ENCODE assay signal across 20 mouse cellular contexts in genomic region chr7:133879761-133880160, GRCm38 (mm10).
A peak's percentile ranks its signal among the peaks of the same experiment; 100 is the strongest.
DNase-seq lines count a peak whose midpoint lies in the region; ATAC-seq and TF ChIP-seq lines count a peak whose summit lies in the region.
"Had no signal": no experiment of that assay in that cellular context is flagged by ENCODE, and none has a peak within 500 bp of the region (broad histone marks: within the 10 kb centered on the region; RNA-seq: fewer than 3 reads in every experiment).

No protein-coding gene starts in this region.

- no peaks in the 10 kb centered on the region for H3K9me3 ChIP-seq in heart, embryonic 10.5 days
- H3K9me3 ChIP-seq in heart, embryonic 15.5 days (replicated peaks), result no peaks in the 10 kb centered on the region

- no peaks in the 10 kb centered on the region for H3K36me3 ChIP-seq in heart, adult 2 months (ENCODE audit: control insufficient read depth, insufficient read depth, low read length)
- 0 out of 2 replicates have a peak, but pooled peaks cover 5% of the 10 kb centered on the region for H3K36me3 ChIP-seq in heart, embryonic 10.5 days
- H3K36me3 ChIP-seq in heart, embryonic 15.5 days, result no peaks in the 10 kb centered on the region
- H3K36me3 ChIP-seq: G1E had no signal

- H3K79me2 ChIP-seq in heart, adult 2 months (replicated peaks; ENCODE audit: control insufficient read depth, insufficient read depth, low read length), result no peaks in the 10 kb centered on the region

- H3K27ac ChIP-seq in heart, adult 2 months, result no peak overlapping the region
- no peak overlapping the region for H3K27ac ChIP-seq in heart, embryonic 10.5 days
- no peak overlapping the region for H3K27ac ChIP-seq in heart, embryonic 15.5 days

- ATAC-seq in heart, embryonic 15.5 days (replicated peaks; ENCODE audit: insufficient number of reproducible peaks, insufficient read depth, low FRiP score, low read depth), result peak; percentile 27; the same call in 1 of the 2 replicates
- ATAC-seq: activated CD4-positive, CD25-positive, alpha-beta regulatory T cell, adult 4 months; CD4-positive, CD25-positive, alpha-beta regulatory T cell, adult 4 months; Patski had no signal

- no peak for TF ChIP-seq POLR2A in heart, adult 2 months (IDR thresholded peaks at IDR 0.05; ENCODE audit: insufficient read depth, low read depth, low read length)

- TF ChIP-seq EP300 in heart, adult 2 months (IDR thresholded peaks at IDR 0.05; ENCODE audit: insufficient read depth, low read depth, low read length), result no peak

- peak; percentile 78 for DNase-seq in heart, adult 11 months
- no peak for DNase-seq in heart, adult 2 months
- DNase-seq in heart, embryonic 10.5 days (ENCODE audit: low spot score), result peak; percentile 63
- no peak for DNase-seq in heart, adult 9 months (ENCODE audit: low spot score in 2 of 2)
- no peak for DNase-seq in heart, postnatal 36 days
- DNase-seq: adrenal gland, adult 2 months; adrenal gland, adult 8-10 months; adrenal gland, postnatal 10 days; adrenal gland, postnatal 14 days; adrenal gland, postnatal 25 days; adrenal gland, postnatal 36 days; B cell, adult 2 months; cerebellum, adult 11 months; cerebellum, adult 11-12 months; cerebellum, adult 18-20 months had no signal

- no peak overlapping the region for H3K4me3 ChIP-seq in heart, adult 2 months
- H3K4me3 ChIP-seq in heart, embryonic 10.5 days, result no peak overlapping the region
- H3K4me3 ChIP-seq in heart, embryonic 15.5 days, result no peak overlapping the region

- intact Hi-C loops in heart, adult 2 months (cut with DNase I), result no loop called here
- intact Hi-C loops in heart, postnatal 36 days (cut with DNase I), result no loop called here

- H3K4me1 ChIP-seq in heart, adult 2 months (ENCODE audit: control insufficient read depth, insufficient read depth, low read length), result no peaks in the 10 kb centered on the region
- H3K4me1 ChIP-seq in heart, embryonic 10.5 days, result peaks cover 7% of the 10 kb centered on the region; the same call in 1 of the 2 replicates
- H3K4me1 ChIP-seq in heart, embryonic 15.5 days (replicated peaks), result no peaks in the 10 kb centered on the region

- no peak overlapping the region for H3K9ac ChIP-seq in heart, adult 2 months (ENCODE audit: low read depth, low read length)
- no peak overlapping the region for H3K9ac ChIP-seq in heart, embryonic 15.5 days

- WGBS in heart, adult 2 months, result 95% methylated on average over 8 of the region's 8 CpGs
- WGBS in heart, embryonic 10.5 days, result 90% methylated on average over 8 of the region's 8 CpGs
- 91% methylated on average over 8 of the region's 8 CpGs for WGBS in heart, embryonic 15.5 days

- H3K4me2 ChIP-seq in heart, embryonic 15.5 days, result no peak overlapping the region

- no peaks in the 10 kb centered on the region for H3K27me3 ChIP-seq in heart, adult 2 months (ENCODE audit: control insufficient read depth, insufficient read depth, low read length)
- H3K27me3 ChIP-seq in heart, embryonic 10.5 days (ENCODE audit: insufficient read depth, poor library complexity, severe bottlenecking), result no peaks in the 10 kb centered on the region
- no peaks in the 10 kb centered on the region for H3K27me3 ChIP-seq in heart, embryonic 15.5 days
- H3K27me3 ChIP-seq: Patski had no signal

- TF ChIP-seq CTCF in heart, adult 2 months (IDR thresholded peaks at IDR 0.05), result no peak

Comparison
In these comparisons a context has a peak if more than half of its experiments do, and no peak if none do; other contexts are left out.
1. DNase-seq: peak in heart, adult 11 months (single experiment) and heart, embryonic 10.5 days (single experiment); none in heart, adult 2 months (0 of 2), heart, adult 9 months (0 of 2) and heart, postnatal 36 days (0 of 2).